Mouse (Mus musculus) embryonic facial prominence, embryonic 15.5 days (tissue): ENCODE data around the gene Fbxo6. TPM values are rescaled to one million over a fixed set of nuclear protein-coding genes. Genes with fewer than 3 reads are reported as not detected.
A peak's percentile ranks its signal among the peaks of the same experiment; 100 is the strongest.

Source experiments
- ATAC-seq: fragments of 200-750 bp; cut with Nextera tagmentation; 2 replicates; pipeline ENCODE4 v1.8.0; 2017; ENCODE audit warnings: low read depth, moderate TSS enrichment; ENCODE audit not compliant: insufficient number of reproducible peaks, low FRiP score, low TSS enrichment
- H3K27ac ChIP-seq: fragments of 300-500 bp; sonication (generic); replicated peaks from 2 replicates; pipeline ENCODE4 v1.5.1; 2015; ENCODE audit warnings: mild to moderate bottlenecking, inconsistent platforms
- H3K27me3 ChIP-seq: fragments of 300-500 bp; sonication (generic); 2 replicates; pipeline ENCODE4 v1.6.1; 2015; ENCODE audit warnings: inconsistent platforms
- H3K36me3 ChIP-seq: fragments of 300-500 bp; sonication (generic); 2 replicates; pipeline ENCODE4 v1.6.1; 2015; ENCODE audit warnings: mild to moderate bottlenecking, inconsistent platforms
- H3K4me1 ChIP-seq: fragments of 300-500 bp; sonication (generic); 2 replicates; pipeline ENCODE4 v1.6.1; 2015; ENCODE audit warnings: inconsistent platforms
- H3K4me2 ChIP-seq: fragments of 300-500 bp; sonication (generic); replicated peaks from 2 replicates; pipeline ENCODE4 v1.6.1; 2015; ENCODE audit warnings: mild to moderate bottlenecking, inconsistent platforms
- H3K4me3 ChIP-seq: fragments of 300-500 bp; sonication (generic); replicated peaks from 2 replicates; pipeline ENCODE4 v1.5.1; 2015; ENCODE audit warnings: mild to moderate bottlenecking, inconsistent platforms
- H3K9ac ChIP-seq: fragments of 300-500 bp; sonication (generic); 2 replicates; pipeline ENCODE4 v1.6.1; 2015; ENCODE audit warnings: inconsistent platforms
- H3K9me3 ChIP-seq: fragments of 300-500 bp; sonication (generic); replicated peaks from 2 replicates; pipeline ENCODE4 v1.6.1; 2016; ENCODE audit warnings: inconsistent platforms
- WGBS: fragments of 180-500 bp; shearing (Covaris S2); methylation state at CpG from one replicate; pipeline ENCODE4 v1.1.7; 2015; 5-methylcytosine and 5-hydroxymethylcytosine counted together
- polyA plus RNA-seq: library from polyadenylated mRNA; unstranded; fragments of >200 nt; fragmentation: Nextera tagmentation; extraction: Ambion mirVana; gene quantifications from 2 replicates; pipeline ENCODE4 v1.2.1, GENCODE M21; 2015

The Fbxo6 gene
- polyA plus RNA-seq, 1 experiment from 2014 or later, result 22.8 TPM

GRCm38 (mm10) chr4:148160436-148161390 lies 8.8 kb upstream of the Fbxo6 start, which contains the start of the genes Fbxo44 and Fbxo2:
Gene Fbxo44, minus strand, starts transcription at chr4:148160482.
Gene Fbxo2, plus strand, starts transcription at chr4:148160621.
- peak within 1 kb of the TSS; percentile 45; the same call in 1 of the 2 replicates for H3K9ac ChIP-seq
- peaks cover 55% of the 10 kb centered on the region for H3K27me3 ChIP-seq
- under 1% methylated on average over 43 of the region's 43 CpGs for WGBS
- H3K36me3 ChIP-seq, result 0 out of 2 replicates have a peak, but pooled peaks cover 4% of the 10 kb centered on the region
- H3K4me1 ChIP-seq, result peaks cover 39% of the 10 kb centered on the region
- peak within 1 kb of the TSS; percentile 98 for H3K4me2 ChIP-seq
- peak within 1 kb of the TSS; percentile 64 for H3K4me3 ChIP-seq
- 0 out of 2 replicates have a peak within 1 kb of the TSS, but pooled peaks have one; percentile 39 for H3K27ac ChIP-seq
- H3K9me3 ChIP-seq, result no peaks in the 10 kb centered on the region
- peak; percentile 61 for ATAC-seq

GRCm38 (mm10) chr4:148159544-148160435 lies 7.8 kb upstream of the Fbxo6 start:
- peaks cover 38% of the 10 kb centered on the region for H3K4me1 ChIP-seq
- H3K4me3 ChIP-seq, result peak overlapping the region; percentile 64
- no peaks in the 10 kb centered on the region for H3K9me3 ChIP-seq
- H3K27me3 ChIP-seq, result peaks cover 46% of the 10 kb centered on the region
- WGBS, result under 1% methylated on average over 48 of the region's 55 CpGs
- peak overlapping the region; percentile 45; the same call in 1 of the 2 replicates for H3K9ac ChIP-seq
- H3K27ac ChIP-seq, result 0 out of 2 replicates have a peak overlapping the region, but pooled peaks have one; percentile 39
- H3K36me3 ChIP-seq, result 0 out of 2 replicates have a peak, but pooled peaks cover 8% of the 10 kb centered on the region
- H3K4me2 ChIP-seq, result peak overlapping the region; percentile 98
- ATAC-seq, result peak; percentile 87

- WGBS, result 31% methylated on average over 27 of the region's 27 CpGs
- Histone ChIP-seq H3K9me3 (no peaks in the 10 kb centered on the region), H3K36me3 (0 out of 2 replicates have a peak, but pooled peaks cover 8% of the 10 kb centered on the region), H3K9ac (0 out of 2 replicates have a peak overlapping the region, but pooled peaks have one; percentile 45), H3K4me1 (peaks cover 29% of the 10 kb centered on the region), H3K27me3 (peaks cover 35% of the 10 kb centered on the region), H3K4me2 (peak overlapping the region; percentile 98), H3K27ac (no peak overlapping the region), H3K4me3 (peak overlapping the region; percentile 64)
- no peak for ATAC-seq
Observed at GRCm38 (mm10) chr4:148158436-148159348, 6.8 kb upstream of the Fbxo6 start.

GRCm38 (mm10) chr4:148154982-148155381 lies 3.0 kb upstream of the Fbxo6 start:
- H3K36me3 ChIP-seq, result 0 out of 2 replicates have a peak, but pooled peaks cover 8% of the 10 kb centered on the region
- H3K4me2 ChIP-seq, result no peak overlapping the region
- H3K9ac ChIP-seq, result no peak overlapping the region
- H3K4me1 ChIP-seq, result peaks cover 19% of the 10 kb centered on the region
- H3K27ac ChIP-seq, result no peak overlapping the region
- no peak for ATAC-seq
- H3K4me3 ChIP-seq, result no peak overlapping the region
- no peaks in the 10 kb centered on the region for H3K9me3 ChIP-seq
- WGBS, result 58% methylated on average over 3 of the region's 3 CpGs
- H3K27me3 ChIP-seq, result no peaks in the 10 kb centered on the region

GRCm38 (mm10) chr4:148154006-148154405 lies 2.1 kb upstream of the Fbxo6 start:
- H3K4me1 ChIP-seq, result peaks cover 11% of the 10 kb centered on the region
- H3K27me3 ChIP-seq, result no peaks in the 10 kb centered on the region
- H3K36me3 ChIP-seq, result 0 out of 2 replicates have a peak, but pooled peaks cover 8% of the 10 kb centered on the region

GRCm38 (mm10) chr4:148152547-148152946 lies 607 bp upstream of the Fbxo6 start:
- no peaks in the 10 kb centered on the region for H3K27me3 ChIP-seq
- no peaks in the 10 kb centered on the region for H3K9me3 ChIP-seq
- H3K36me3 ChIP-seq, result 0 out of 2 replicates have a peak, but pooled peaks cover 8% of the 10 kb centered on the region
- peaks cover 5% of the 10 kb centered on the region; the same call in 1 of the 2 replicates for H3K4me1 ChIP-seq
- H3K9ac ChIP-seq, result no peak overlapping the region
- no peak overlapping the region for H3K4me3 ChIP-seq
- 79% methylated on average over 5 of the region's 5 CpGs for WGBS
- H3K4me2 ChIP-seq, result no peak overlapping the region
- H3K27ac ChIP-seq, result no peak overlapping the region
- no peak for ATAC-seq

More at GRCm38 (mm10) chr4:148154006-148154405, 2.1 kb upstream of the Fbxo6 start:
- Histone ChIP-seq H3K4me2 (no peak overlapping the region), H3K9ac (no peak overlapping the region), H3K4me3 (no peak overlapping the region), H3K9me3 (no peaks in the 10 kb centered on the region), H3K27ac (no peak overlapping the region)
- 89% methylated on average over 4 of the region's 4 CpGs for WGBS
- no peak for ATAC-seq

- peak overlapping the region; percentile 63 for H3K4me3 ChIP-seq
- peaks cover 5% of the 10 kb centered on the region; the same call in 1 of the 2 replicates for H3K4me1 ChIP-seq
- ATAC-seq, result no peak
- 29% methylated on average over 3 of the region's 3 CpGs for WGBS
- H3K9ac ChIP-seq, result no peak overlapping the region
- H3K4me2 ChIP-seq, result peak overlapping the region; percentile 93
- no peaks in the 10 kb centered on the region for H3K27me3 ChIP-seq
- no peaks in the 10 kb centered on the region for H3K9me3 ChIP-seq
- H3K27ac ChIP-seq, result peak overlapping the region; percentile 77; the same call in 1 of the 2 replicates
- H3K36me3 ChIP-seq, result peaks cover 9% of the 10 kb centered on the region; the same call in 1 of the 2 replicates
Observed at GRCm38 (mm10) chr4:148150953-148151266, 1.0 kb downstream of the Fbxo6 start.

GRCm38 (mm10) chr4:148150242-148150641 lies 1.7 kb downstream of the Fbxo6 start:
- H3K27ac ChIP-seq, result no peak overlapping the region
- WGBS, result 39% methylated on average over 7 of the region's 7 CpGs
- H3K9me3 ChIP-seq, result no peaks in the 10 kb centered on the region
- peaks cover 10% of the 10 kb centered on the region for H3K36me3 ChIP-seq
- H3K4me1 ChIP-seq, result peaks cover 5% of the 10 kb centered on the region; the same call in 1 of the 2 replicates
- H3K27me3 ChIP-seq, result no peaks in the 10 kb centered on the region
- no peak overlapping the region for H3K4me3 ChIP-seq
- H3K9ac ChIP-seq, result no peak overlapping the region
- H3K4me2 ChIP-seq, result no peak overlapping the region
- no peak for ATAC-seq

GRCm38 (mm10) chr4:148149540-148149939 lies 2.4 kb downstream of the Fbxo6 start:
- Histone ChIP-seq H3K27ac (no peak overlapping the region), H3K27me3 (no peaks in the 10 kb centered on the region), H3K4me2 (no peak overlapping the region), H3K4me1 (peaks cover 5% of the 10 kb centered on the region; the same call in 1 of the 2 replicates), H3K36me3 (peaks cover 10% of the 10 kb centered on the region), H3K9me3 (no peaks in the 10 kb centered on the region), H3K4me3 (no peak overlapping the region), H3K9ac (no peak overlapping the region)
- ATAC-seq, result no peak
- 62% methylated on average over 12 of the region's 12 CpGs for WGBS

- H3K9ac ChIP-seq, result no peak overlapping the region
- no peaks in the 10 kb centered on the region for H3K27me3 ChIP-seq
- H3K36me3 ChIP-seq, result peaks cover 10% of the 10 kb centered on the region
- 88% methylated on average over 2 of the region's 2 CpGs for WGBS
- no peak for ATAC-seq
- no peak overlapping the region for H3K4me3 ChIP-seq
- H3K4me1 ChIP-seq, result peaks cover 5% of the 10 kb centered on the region; the same call in 1 of the 2 replicates
- no peaks in the 10 kb centered on the region for H3K9me3 ChIP-seq
- H3K4me2 ChIP-seq, result no peak overlapping the region
- H3K27ac ChIP-seq, result no peak overlapping the region
Observed at GRCm38 (mm10) chr4:148147714-148148113, 4.2 kb downstream of the Fbxo6 start.
